Mouse (Mus musculus): ENCODE data around the gene Srrm3. TPM values are rescaled to one million over a fixed set of nuclear protein-coding genes. Genes with fewer than 3 reads are reported as not detected.

Srrm3 gene
- polyA plus RNA-seq, 1 experiment from 2014 or later = 0.16 TPM

DNA sequence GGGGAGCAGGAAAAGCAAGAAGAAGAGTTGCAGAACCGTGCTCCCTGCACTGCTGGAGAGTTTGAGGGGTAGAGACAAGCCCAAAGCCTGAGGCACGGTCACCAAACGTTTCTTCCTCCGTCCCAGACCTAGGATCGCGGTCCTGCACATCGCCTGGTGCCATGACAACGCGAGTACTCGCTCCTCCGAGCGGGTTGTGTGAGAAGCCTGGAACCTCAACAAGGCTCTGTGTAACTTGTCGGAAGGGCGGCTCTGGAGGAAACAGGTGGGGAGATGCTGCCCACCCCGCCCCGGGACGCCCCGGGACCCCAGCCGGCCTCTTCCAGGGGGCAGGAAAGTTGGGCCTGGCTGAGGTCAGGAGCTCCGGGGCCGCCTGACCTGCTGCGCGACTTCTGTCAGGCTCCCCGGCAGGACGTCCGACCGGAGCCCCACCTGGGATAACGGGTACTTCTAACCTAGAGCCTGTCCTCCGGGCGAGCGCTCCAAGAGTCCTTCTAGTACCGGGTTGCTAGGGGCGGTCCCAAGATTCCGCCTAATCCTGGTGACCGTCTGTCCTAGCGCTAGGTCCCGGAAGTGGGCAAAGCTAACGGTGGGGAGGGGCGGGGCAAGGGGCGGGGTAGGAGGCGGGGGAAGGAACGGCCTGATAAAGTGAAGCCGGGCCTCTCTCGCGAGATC lies 28.8 kb upstream of the Srrm3 start, which contains the start of gene Styxl1:
Gene Styxl1 (minus strand): TSS at position 590 of the 675 bp plus-strand sequence.
- peak within 1 kb of the TSS; percentile 98 for H3K27ac ChIP-seq
- H3K9me3 ChIP-seq (replicated peaks; ENCODE audit: low read length) = no peaks in the 10 kb centered on the region
- H3K36me3 ChIP-seq (ENCODE audit: insufficient read depth, low read length) = 0 out of 2 replicates have a peak, but pooled peaks cover 7% of the 10 kb centered on the region
- peak within 1 kb of the TSS; percentile 82 for H3K4me3 ChIP-seq (replicated peaks; ENCODE audit: low read depth, low read length)
- peak within 1 kb of the TSS; percentile 86 for H3K9ac ChIP-seq (ENCODE audit: low read depth, low read length)
- DNase-seq (ENCODE audit: low spot score) = peak; percentile 53
- ATAC-seq (replicated peaks; ENCODE audit: low FRiP score, low read depth) = peak; percentile 92
- peak within 1 kb of the TSS; percentile 82 for H3K4me2 ChIP-seq (ENCODE audit: low read length)
- peaks cover 14% of the 10 kb centered on the region; the same call in 1 of the 2 replicates for H3K4me1 ChIP-seq (replicated peaks; ENCODE audit: insufficient read depth, low read length)
- no peak for TF ChIP-seq CTCF (IDR thresholded peaks at IDR 0.05; ENCODE audit: low read depth)
- H3K27me3 ChIP-seq (ENCODE audit: insufficient read depth, low read length) = no peaks in the 10 kb centered on the region
- 2% methylated on average over 45 of the region's 45 CpGs for WGBS

GRCm38 (mm10) chr5:135778471-135779445 lies 27.9 kb upstream of the Srrm3 start, which contains the start of gene Mdh2:
Gene Mdh2, plus strand, starts transcription at chr5:135778480.
- peak within 1 kb of the TSS; percentile 86 for H3K9ac ChIP-seq (ENCODE audit: low read depth, low read length)
- H3K4me1 ChIP-seq (replicated peaks; ENCODE audit: insufficient read depth, low read length) = peaks cover 14% of the 10 kb centered on the region; the same call in 1 of the 2 replicates
- WGBS = under 1% methylated on average over 70 of the region's 70 CpGs
- ATAC-seq (replicated peaks; ENCODE audit: low FRiP score, low read depth) (peak; percentile 98), DNase-seq (ENCODE audit: low spot score) (peak; percentile 100)
- H3K27me3 ChIP-seq (ENCODE audit: insufficient read depth, low read length) = no peaks in the 10 kb centered on the region
- peak within 1 kb of the TSS; percentile 82 for H3K4me3 ChIP-seq (replicated peaks; ENCODE audit: low read depth, low read length)
- H3K4me2 ChIP-seq (ENCODE audit: low read length) = peak within 1 kb of the TSS; percentile 82
- peak within 1 kb of the TSS; percentile 98 for H3K27ac ChIP-seq
- 0 out of 2 replicates have a peak, but pooled peaks cover 14% of the 10 kb centered on the region for H3K36me3 ChIP-seq (ENCODE audit: insufficient read depth, low read length)
- no peaks in the 10 kb centered on the region for H3K9me3 ChIP-seq (replicated peaks; ENCODE audit: low read length)
- TF ChIP-seq CTCF (IDR thresholded peaks at IDR 0.05; ENCODE audit: low read depth) = peak; percentile 12; the same call in 1 of the 2 replicates

DNA sequence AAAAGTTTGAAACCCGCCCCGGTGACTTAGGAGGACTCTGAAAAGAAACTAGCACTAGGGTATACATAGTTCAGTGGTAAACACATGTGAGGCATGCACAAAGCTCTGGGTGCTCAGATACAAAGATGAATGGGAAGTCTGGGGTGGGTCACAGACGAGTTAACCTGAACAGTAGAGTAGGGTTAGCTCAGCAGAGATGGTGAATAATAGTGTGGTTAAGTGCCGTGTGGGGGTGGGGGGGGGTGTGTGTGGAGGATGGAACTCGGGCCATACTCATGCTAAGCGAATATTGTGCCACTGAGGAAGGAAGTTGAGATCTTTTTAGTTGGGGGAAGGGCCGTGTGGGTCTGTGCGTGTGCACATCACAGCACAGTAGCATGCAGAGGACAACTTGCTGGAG lies 26.4 kb upstream of the Srrm3 start:
- Histone ChIP-seq H3K27me3 (ENCODE audit: insufficient read depth, low read length) (no peaks in the 10 kb centered on the region), H3K4me1 (replicated peaks; ENCODE audit: insufficient read depth, low read length) (peaks cover 14% of the 10 kb centered on the region; the same call in 1 of the 2 replicates), H3K9me3 (replicated peaks; ENCODE audit: low read length) (no peaks in the 10 kb centered on the region), H3K9ac (ENCODE audit: low read depth, low read length) (peak overlapping the region; percentile 86; the same call in 1 of the 2 replicates), H3K4me3 (replicated peaks; ENCODE audit: low read depth, low read length) (no peak overlapping the region), H3K36me3 (ENCODE audit: insufficient read depth, low read length) (peaks cover 25% of the 10 kb centered on the region), H3K27ac (no peak overlapping the region), H3K4me2 (ENCODE audit: low read length) (0 out of 2 replicates have a peak overlapping the region, but pooled peaks have one; percentile 74)
- ATAC-seq (replicated peaks; ENCODE audit: low FRiP score, low read depth) (no peak), DNase-seq (ENCODE audit: low spot score) (no peak)
- no peak for TF ChIP-seq CTCF (IDR thresholded peaks at IDR 0.05; ENCODE audit: low read depth)
- 79% methylated on average over 8 of the region's 8 CpGs for WGBS

DNA sequence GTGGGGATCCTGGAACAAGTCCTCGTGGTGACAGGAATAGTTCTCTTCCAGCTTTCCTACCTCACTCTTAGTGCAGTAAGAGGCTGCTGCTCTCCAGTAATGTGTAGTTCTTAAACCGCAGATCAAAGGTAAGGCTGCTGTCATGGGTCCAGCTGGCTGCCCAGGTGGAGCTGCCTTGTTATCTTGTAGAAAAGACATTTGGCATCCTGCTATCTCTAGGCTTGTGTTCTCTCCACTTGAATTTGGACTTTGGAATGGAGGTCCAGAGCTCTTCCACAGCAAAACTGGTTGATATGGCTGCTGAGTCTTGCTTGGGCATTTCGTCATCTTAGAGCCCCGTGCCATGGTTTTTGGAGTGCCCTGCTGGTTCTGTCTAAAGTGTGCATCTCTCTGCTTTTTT lies 23.8 kb upstream of the Srrm3 start:
- ATAC-seq (replicated peaks; ENCODE audit: low FRiP score, low read depth) (no peak), DNase-seq (ENCODE audit: low spot score) (no peak)
- Histone ChIP-seq H3K4me3 (replicated peaks; ENCODE audit: low read depth, low read length) (no peak overlapping the region), H3K4me2 (ENCODE audit: low read length) (no peak overlapping the region), H3K27me3 (ENCODE audit: insufficient read depth, low read length) (no peaks in the 10 kb centered on the region), H3K36me3 (ENCODE audit: insufficient read depth, low read length) (peaks cover 51% of the 10 kb centered on the region), H3K27ac (no peak overlapping the region), H3K9me3 (replicated peaks; ENCODE audit: low read length) (no peaks in the 10 kb centered on the region), H3K4me1 (replicated peaks; ENCODE audit: insufficient read depth, low read length) (peaks cover 9% of the 10 kb centered on the region; the same call in 1 of the 2 replicates), H3K9ac (ENCODE audit: low read depth, low read length) (no peak overlapping the region)
- no peak for TF ChIP-seq CTCF (IDR thresholded peaks at IDR 0.05; ENCODE audit: low read depth)
- 91% methylated on average over 4 of the region's 4 CpGs for WGBS

DNA sequence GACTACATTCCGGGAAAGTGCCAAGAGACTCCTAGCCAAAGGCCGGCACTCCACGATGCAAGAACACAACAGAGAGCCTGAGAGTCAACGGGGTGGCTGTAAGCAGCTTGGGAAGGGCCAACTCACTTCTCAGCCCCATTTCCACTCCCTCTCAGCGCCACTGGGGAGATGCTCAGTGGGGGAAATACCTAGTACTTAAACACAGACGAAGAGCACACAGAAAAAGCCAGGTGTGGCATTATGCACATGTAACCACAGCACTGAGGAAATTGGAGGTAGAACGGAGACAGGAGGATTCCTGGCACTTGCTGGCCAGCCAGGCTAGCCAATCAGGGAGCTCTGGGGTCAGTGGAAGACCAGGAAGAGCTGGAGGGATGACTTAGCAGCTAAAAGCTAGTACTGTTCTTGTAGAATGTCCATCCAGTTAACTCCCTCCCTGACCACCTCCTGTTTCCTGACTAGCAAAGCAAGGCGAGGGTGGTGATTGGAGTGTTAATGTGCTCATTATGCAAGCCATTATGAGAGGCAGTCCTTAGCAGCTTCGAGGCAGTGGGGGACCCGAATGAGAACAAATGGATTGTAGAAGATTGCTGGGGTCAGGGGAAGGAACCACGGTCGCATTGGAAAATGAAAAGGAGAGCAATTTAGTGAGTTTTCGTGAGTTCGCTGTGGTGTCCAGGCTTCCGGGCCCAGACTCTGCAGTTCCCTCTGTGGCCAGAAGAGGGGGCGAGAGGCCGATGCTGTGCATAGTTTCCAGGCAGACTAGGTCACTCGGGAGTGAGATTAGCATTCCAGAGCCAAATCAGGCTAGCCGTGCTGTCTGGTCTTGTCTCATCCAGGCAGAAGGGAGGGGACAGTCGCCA lies 12.5 kb upstream of the Srrm3 start:
- no peaks in the 10 kb centered on the region for H3K27me3 ChIP-seq (ENCODE audit: insufficient read depth, low read length)
- H3K4me2 ChIP-seq (ENCODE audit: low read length) = peak overlapping the region; percentile 49
- TF ChIP-seq CTCF (IDR thresholded peaks at IDR 0.05; ENCODE audit: low read depth) = peak; percentile 98
- peak overlapping the region; percentile 48; the same call in 1 of the 2 replicates for H3K9ac ChIP-seq (ENCODE audit: low read depth, low read length)
- H3K4me3 ChIP-seq (replicated peaks; ENCODE audit: low read depth, low read length) = peak overlapping the region; percentile 28
- 12% methylated on average over 20 of the region's 20 CpGs for WGBS
- peaks cover 26% of the 10 kb centered on the region for H3K36me3 ChIP-seq (ENCODE audit: insufficient read depth, low read length)
- ATAC-seq (replicated peaks; ENCODE audit: low FRiP score, low read depth) (peak; percentile 85), DNase-seq (ENCODE audit: low spot score) (peak; percentile 91)
- H3K27ac ChIP-seq = no peak overlapping the region
- H3K4me1 ChIP-seq (replicated peaks; ENCODE audit: insufficient read depth, low read length) = no peaks in the 10 kb centered on the region; the same call in 1 of the 2 replicates
- H3K9me3 ChIP-seq (replicated peaks; ENCODE audit: low read length) = no peaks in the 10 kb centered on the region

All from kidney, postnatal 0 days (tissue).